Mouse (Mus musculus) cerebellum, adult 2 months (tissue): ENCODE measurements around the gene Prkaca. TPM values are rescaled to one million over a fixed set of nuclear protein-coding genes. Genes with fewer than 3 reads are reported as not detected.

Experiments used
- DNase-seq, 2 experiments: peaks; one replicate each; pipeline ENCODE4 v3.0.0; 2021
- H3K27ac ChIP-seq: fragments of 200-500 bp; 2 replicates; pipeline ENCODE4 v1.5.1; 2012; ENCODE audit warnings: low read length, control low read depth, inconsistent platforms; ENCODE audit not compliant: insufficient read depth
- H3K27me3 ChIP-seq: fragments of 200-500 bp; 2 replicates; pipeline ENCODE4 v1.6.1; 2012; ENCODE audit warnings: inconsistent platforms, mild to moderate bottlenecking, low read length, moderate library complexity; ENCODE audit not compliant: control insufficient read depth, insufficient read depth
- H3K4me1 ChIP-seq: fragments of 200-500 bp; 2 replicates; pipeline ENCODE4 v1.6.1; 2011; ENCODE audit warnings: low read length; ENCODE audit not compliant: control insufficient read depth, insufficient read depth
- H3K4me3 ChIP-seq: fragments of 200-500 bp; replicated peaks from 2 replicates; pipeline ENCODE3; 2011; ENCODE audit warnings: mild to moderate bottlenecking, low read depth, low read length, control low read depth; ENCODE audit not compliant: insufficient read depth
- CTCF ChIP-seq: fragments of 200-500 bp; IDR thresholded peaks from 2 replicates; pipeline ENCODE4 v1.5.1; 2011; ENCODE audit warnings: low read depth, mild to moderate bottlenecking, control low read depth, low read length, moderate library complexity, borderline replicate concordance; ENCODE audit not compliant: insufficient read depth
- POLR2A ChIP-seq: fragments of 200-500 bp; IDR thresholded peaks from 2 replicates; pipeline ENCODE4 v1.6.1; 2011; ENCODE audit warnings: low read length, control low read depth, borderline replicate concordance; ENCODE audit not compliant: insufficient read depth
- WGBS: fragments of 180-500 bp; shearing (Covaris S2); methylation state at CpG from one replicate; pipeline ENCODE4 v1.1.7; 2018; 5-methylcytosine and 5-hydroxymethylcytosine counted together
- polyA plus RNA-seq: library from polyadenylated mRNA; depleted of rRNA; stranded (reverse); fragments of >200 nt; gene quantifications from 2 replicates; pipeline ENCODE4 v1.2.3, GENCODE M21; 2012; rRNA removed

Gene Prkaca
- polyA plus RNA-seq, 1 experiment: 256 TPM

- TF ChIP-seq POLR2A (no peak), CTCF (peak; percentile 73)
- 4% methylated on average over 5 of the region's 5 CpGs for WGBS
- Histone ChIP-seq H3K4me3 (no peak overlapping the region), H3K27me3 (no peaks in the 10 kb centered on the region), H3K27ac (no peak overlapping the region), H3K4me1 (no peaks in the 10 kb centered on the region)
- peak; percentile 62 to 76 for DNase-seq
These were observed 66.3 kb downstream of the Prkaca start for GRCm38 (mm10) chr8:84039050-84039449.

- no peaks in the 10 kb centered on the region for H3K27me3 ChIP-seq
- WGBS: 4% methylated on average over 40 of the region's 40 CpGs
- H3K27ac ChIP-seq: no peak within 1 kb of the TSS
- no peaks in the 10 kb centered on the region for H3K4me1 ChIP-seq
- H3K4me3 ChIP-seq: peak within 1 kb of the TSS; percentile 26
- peak; percentile 69; the same call in 1 of the 2 replicates for TF ChIP-seq CTCF
- no peak for TF ChIP-seq POLR2A
- peak; percentile 25 to 46 for DNase-seq
These were observed 69.5 kb downstream of the Prkaca start, which contains the start of gene Il27ra for GRCm38 (mm10) chr8:84042066-84042947. Gene Il27ra (minus strand): TSS chr8:84042589.

- 35% methylated on average over 12 of the region's 12 CpGs for WGBS
- no peak for DNase-seq
- H3K27ac ChIP-seq: no peak overlapping the region
- H3K4me3 ChIP-seq: no peak overlapping the region
- TF ChIP-seq POLR2A: no peak
- no peak for TF ChIP-seq CTCF
- no peaks in the 10 kb centered on the region for H3K27me3 ChIP-seq
- H3K4me1 ChIP-seq: no peaks in the 10 kb centered on the region
These were observed 70.2 kb downstream of the Prkaca start for GRCm38 (mm10) chr8:84042948-84043342.

DNA sequence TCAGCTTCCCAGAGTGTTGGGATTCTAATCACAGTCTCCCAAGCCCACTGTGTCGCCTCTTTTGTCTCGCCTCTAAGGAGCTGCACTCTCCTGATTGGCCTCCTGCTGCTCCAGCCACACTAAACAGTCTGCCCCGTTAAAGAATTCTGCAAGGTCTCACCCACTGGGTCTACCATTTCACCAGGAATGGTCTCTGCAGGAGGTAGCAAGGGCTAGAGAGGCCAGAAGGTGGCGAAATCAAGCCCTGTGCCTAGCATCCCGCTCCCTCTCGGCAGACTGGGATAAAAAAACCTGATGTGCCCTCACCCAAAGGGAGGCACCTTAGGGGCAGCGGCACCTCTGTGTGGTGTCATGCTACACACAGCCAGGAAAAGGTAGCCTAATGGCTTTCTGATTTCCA is 71.3 kb downstream of the Prkaca start:
- no peak for DNase-seq
- TF ChIP-seq CTCF (no peak), POLR2A (no peak)
- no peaks in the 10 kb centered on the region for H3K27me3 ChIP-seq
- H3K4me3 ChIP-seq: no peak overlapping the region
- H3K27ac ChIP-seq: no peak overlapping the region
- no peaks in the 10 kb centered on the region for H3K4me1 ChIP-seq
- WGBS: 42% methylated on average over 7 of the region's 7 CpGs

- no peak for DNase-seq
- H3K4me1 ChIP-seq: no peaks in the 10 kb centered on the region
- H3K4me3 ChIP-seq: no peak within 1 kb of the TSS
- no peaks in the 10 kb centered on the region for H3K27me3 ChIP-seq
- TF ChIP-seq POLR2A: no peak
- no peak for TF ChIP-seq CTCF
- no peak within 1 kb of the TSS for H3K27ac ChIP-seq
- WGBS: 39% methylated on average over 9 of the region's 9 CpGs
These were observed 72.1 kb downstream of the Prkaca start, which contains the start of gene Rln3 for GRCm38 (mm10) chr8:84044900-84045299. Gene Rln3 (minus strand): TSS chr8:84045000.

Other genes starting within 250 kb of the Prkaca start
- gene Adgre5, start 231.7 kb upstream of the Prkaca start, polyA plus RNA-seq: 22.7 and 23.8 TPM in 2 replicates
- 164 and 184 TPM in 2 replicates for gene Adgrl1, start 72.9 kb upstream of the Prkaca start, polyA plus RNA-seq
- gene Gm10644, start 17.8 kb upstream of the Prkaca start, polyA plus RNA-seq: 0.56 and 0.74 TPM in 2 replicates
- 2.0 and 2.5 TPM in 2 replicates for gene Asf1b, start 17.5 kb upstream of the Prkaca start, polyA plus RNA-seq
- gene Samd1, start 24.7 kb downstream of the Prkaca start, polyA plus RNA-seq: 50.5 and 55.1 TPM in 2 replicates
- gene 1700067K01Rik, start 28.5 kb downstream of the Prkaca start, polyA plus RNA-seq: 0.11 and 0.14 TPM in 2 replicates
- 4.6 and 7.8 TPM in 2 replicates for gene 2210011C24Rik, start 39.2 kb downstream of the Prkaca start, polyA plus RNA-seq
- 2.8 and 4.1 TPM in 2 replicates for gene Palm3, start 48.5 kb downstream of the Prkaca start, polyA plus RNA-seq
- gene Il27ra, start 69.6 kb downstream of the Prkaca start, polyA plus RNA-seq: 0.17 and 0.21 TPM in 2 replicates
- gene Rln3, start 72.0 kb downstream of the Prkaca start, polyA plus RNA-seq: 2.6 and 7.4 TPM in 2 replicates
- gene Gm10643, start 92.1 kb downstream of the Prkaca start, polyA plus RNA-seq: 2.0 and 2.1 TPM in 2 replicates
- gene Rfx1, start 93.8 kb downstream of the Prkaca start, polyA plus RNA-seq: 27.2 and 27.8 TPM in 2 replicates
- 39.0 and 44.7 TPM in 2 replicates for gene Dcaf15, start 131.8 kb downstream of the Prkaca start, polyA plus RNA-seq
- 0.14 and 0.20 TPM in 2 replicates for gene Podnl1, start 153.0 kb downstream of the Prkaca start, polyA plus RNA-seq
- 40.4 and 45.1 TPM in 2 replicates for gene Cc2d1a, start 174.9 kb downstream of the Prkaca start, polyA plus RNA-seq
- 2.7 and 3.2 TPM in 2 replicates for gene 4930432K21Rik, start 175.0 kb downstream of the Prkaca start, polyA plus RNA-seq
- 2.3 and 2.8 TPM in 2 replicates for gene Nanos3, start 212.2 kb downstream of the Prkaca start, polyA plus RNA-seq